Mouse (Mus musculus) forebrain, embryonic 10.5 days (tissue): ENCODE data around the gene Cdc14a. TPM values are rescaled to one million over a fixed set of nuclear protein-coding genes. Genes with fewer than 3 reads are reported as not detected.

Experiments used
- DNase-seq: peaks from one replicate; pipeline ENCODE4 v3.0.0-alpha.2; 2017; ENCODE audit warnings: low spot score; ENCODE audit errors: extremely low spot score
- H3K27ac ChIP-seq: fragments of 300-500 bp; sonication (generic); 2 replicates; pipeline ENCODE4 v1.5.1; 2016; ENCODE audit warnings: mild to moderate bottlenecking
- H3K27me3 ChIP-seq: fragments of 300-500 bp; sonication (generic); 2 replicates; pipeline ENCODE4 v1.6.1; 2016; ENCODE audit warnings: mild to moderate bottlenecking; ENCODE audit not compliant: poor library complexity, severe bottlenecking
- H3K36me3 ChIP-seq: fragments of 300-500 bp; sonication (generic); replicated peaks from 2 replicates; pipeline ENCODE4 v1.6.1; 2016; ENCODE audit warnings: mild to moderate bottlenecking, moderate library complexity
- H3K4me1 ChIP-seq: fragments of 300-500 bp; sonication (generic); 2 replicates; pipeline ENCODE4 v1.6.1; 2016
- H3K4me3 ChIP-seq: fragments of 300-500 bp; sonication (generic); 2 replicates; pipeline ENCODE4 v1.5.1; 2016; ENCODE audit warnings: mild to moderate bottlenecking, moderate library complexity
- H3K9me3 ChIP-seq: fragments of 300-500 bp; sonication (generic); 2 replicates; pipeline ENCODE4 v1.6.1; 2016; ENCODE audit warnings: mild to moderate bottlenecking, moderate library complexity
- WGBS: fragments of 180-500 bp; shearing (Covaris S2); methylation state at CpG from one replicate; pipeline ENCODE4 v1.1.7; 2016; 5-methylcytosine and 5-hydroxymethylcytosine counted together
- polyA plus RNA-seq: library from polyadenylated mRNA; unstranded; fragments of >200 nt; fragmentation: Nextera tagmentation; extraction: Ambion mirVana; gene quantifications from 2 replicates; pipeline ENCODE4 v1.2.1, GENCODE M21; 2016

The Cdc14a gene
- polyA plus RNA-seq, 1 experiment from 2014 or later = 19.7 TPM

GRCm38 (mm10) chr3:116329976-116330375, 93.9 kb downstream of the Cdc14a start:
- Histone ChIP-seq H3K27me3 (no peaks in the 10 kb centered on the region), H3K4me1 (peaks cover 15% of the 10 kb centered on the region), H3K4me3 (no peak overlapping the region), H3K36me3 (peaks cover 28% of the 10 kb centered on the region), H3K9me3 (no peaks in the 10 kb centered on the region), H3K27ac (no peak overlapping the region)
- no peak for DNase-seq
- 85% methylated on average over 8 of the region's 8 CpGs for WGBS

GRCm38 (mm10) chr3:116329023-116329762, 94.6 kb downstream of the Cdc14a start:
- H3K4me3 ChIP-seq = no peak overlapping the region
- DNase-seq = no peak
- H3K27me3 ChIP-seq = no peaks in the 10 kb centered on the region
- 91% methylated on average over 18 of the region's 18 CpGs for WGBS
- no peaks in the 10 kb centered on the region for H3K9me3 ChIP-seq
- peaks cover 28% of the 10 kb centered on the region for H3K36me3 ChIP-seq
- peaks cover 23% of the 10 kb centered on the region for H3K4me1 ChIP-seq
- no peak overlapping the region for H3K27ac ChIP-seq

- WGBS = 57% methylated on average over 10 of the region's 10 CpGs
- H3K27me3 ChIP-seq = no peaks in the 10 kb centered on the region
Measured at GRCm38 (mm10) chr3:116327616-116328004, 96.2 kb downstream of the Cdc14a start.

GRCm38 (mm10) chr3:116327001-116327615, 96.7 kb downstream of the Cdc14a start:
- peaks cover 29% of the 10 kb centered on the region for H3K36me3 ChIP-seq
- peak overlapping the region; percentile 20; the same call in 1 of the 2 replicates for H3K4me3 ChIP-seq
- H3K27ac ChIP-seq = peak overlapping the region; percentile 30; the same call in 1 of the 2 replicates
- 9% methylated on average over 23 of the region's 23 CpGs for WGBS
- no peaks in the 10 kb centered on the region for H3K27me3 ChIP-seq
- H3K4me1 ChIP-seq = peaks cover 25% of the 10 kb centered on the region
- no peaks in the 10 kb centered on the region for H3K9me3 ChIP-seq
- DNase-seq = peak; percentile 80

More at GRCm38 (mm10) chr3:116327616-116328004, 96.2 kb downstream of the Cdc14a start:
- Histone ChIP-seq H3K4me1 (peaks cover 25% of the 10 kb centered on the region), H3K4me3 (no peak overlapping the region), H3K9me3 (no peaks in the 10 kb centered on the region), H3K27ac (no peak overlapping the region), H3K36me3 (peaks cover 28% of the 10 kb centered on the region)
- no peak for DNase-seq

- no peak overlapping the region for H3K27ac ChIP-seq
- WGBS = 82% methylated on average over 2 of the region's 2 CpGs
- DNase-seq = no peak
- peaks cover 43% of the 10 kb centered on the region for H3K36me3 ChIP-seq
- H3K4me3 ChIP-seq = no peak overlapping the region
- peaks cover 25% of the 10 kb centered on the region for H3K4me1 ChIP-seq
- no peaks in the 10 kb centered on the region for H3K9me3 ChIP-seq
- H3K27me3 ChIP-seq = no peaks in the 10 kb centered on the region
Measured at GRCm38 (mm10) chr3:116325501-116325900, 98.3 kb downstream of the Cdc14a start.

- no peak overlapping the region for H3K4me3 ChIP-seq
- H3K9me3 ChIP-seq = no peaks in the 10 kb centered on the region
- H3K27me3 ChIP-seq = no peaks in the 10 kb centered on the region
- DNase-seq = no peak
- peaks cover 8% of the 10 kb centered on the region for H3K4me1 ChIP-seq
- 93% methylated on average over 5 of the region's 5 CpGs for WGBS
- H3K27ac ChIP-seq = no peak overlapping the region
- H3K36me3 ChIP-seq = peaks cover 64% of the 10 kb centered on the region
Measured at GRCm38 (mm10) chr3:116319696-116320095, 104.1 kb downstream of the Cdc14a start.

- 91% methylated on average over 4 of the region's 4 CpGs for WGBS
- H3K36me3 ChIP-seq = peaks cover 73% of the 10 kb centered on the region
- DNase-seq = no peak
- H3K4me1 ChIP-seq = no peaks in the 10 kb centered on the region
- no peaks in the 10 kb centered on the region for H3K27me3 ChIP-seq
- H3K4me3 ChIP-seq = no peak overlapping the region
- H3K27ac ChIP-seq = no peak overlapping the region
- H3K9me3 ChIP-seq = no peaks in the 10 kb centered on the region
Measured at GRCm38 (mm10) chr3:116311838-116312237, 112.0 kb downstream of the Cdc14a start.

GRCm38 (mm10) chr3:116311173-116311572, 112.7 kb downstream of the Cdc14a start:
- no peak for DNase-seq
- H3K4me3 ChIP-seq = no peak overlapping the region
- WGBS = 87% methylated on average over 2 of the region's 2 CpGs
- no peak overlapping the region for H3K27ac ChIP-seq
- no peaks in the 10 kb centered on the region for H3K4me1 ChIP-seq
- no peaks in the 10 kb centered on the region for H3K9me3 ChIP-seq
- H3K27me3 ChIP-seq = no peaks in the 10 kb centered on the region
- H3K36me3 ChIP-seq = peaks cover 75% of the 10 kb centered on the region

- DNase-seq = no peak
- Histone ChIP-seq H3K4me1 (no peaks in the 10 kb centered on the region), H3K9me3 (no peaks in the 10 kb centered on the region), H3K4me3 (no peak overlapping the region), H3K36me3 (peaks cover 76% of the 10 kb centered on the region), H3K27me3 (no peaks in the 10 kb centered on the region), H3K27ac (no peak overlapping the region)
- WGBS = 94% methylated on average over 4 of the region's 4 CpGs
Measured at GRCm38 (mm10) chr3:116310672-116311071, 113.2 kb downstream of the Cdc14a start.

- Histone ChIP-seq H3K4me3 (no peak overlapping the region), H3K27me3 (no peaks in the 10 kb centered on the region), H3K4me1 (no peaks in the 10 kb centered on the region), H3K27ac (no peak overlapping the region), H3K36me3 (peaks cover 77% of the 10 kb centered on the region), H3K9me3 (no peaks in the 10 kb centered on the region)
- 93% methylated on average over 10 of the region's 10 CpGs for WGBS
- no peak for DNase-seq
Measured at GRCm38 (mm10) chr3:116310033-116310432, 113.8 kb downstream of the Cdc14a start.

- DNase-seq = no peak
- Histone ChIP-seq H3K4me1 (no peaks in the 10 kb centered on the region), H3K36me3 (peaks cover 78% of the 10 kb centered on the region), H3K27ac (no peak overlapping the region), H3K9me3 (no peaks in the 10 kb centered on the region), H3K4me3 (no peak overlapping the region), H3K27me3 (no peaks in the 10 kb centered on the region)
- 88% methylated on average over 18 of the region's 18 CpGs for WGBS
Measured at GRCm38 (mm10) chr3:116304800-116305753, 118.8 kb downstream of the Cdc14a start.

GRCm38 (mm10) chr3:116302581-116302980, 121.3 kb downstream of the Cdc14a start:
- no peak for DNase-seq
- H3K36me3 ChIP-seq = peaks cover 76% of the 10 kb centered on the region
- no peaks in the 10 kb centered on the region for H3K4me1 ChIP-seq
- no peaks in the 10 kb centered on the region for H3K9me3 ChIP-seq
- 95% methylated on average over 7 of the region's 7 CpGs for WGBS
- H3K4me3 ChIP-seq = no peak overlapping the region
- no peak overlapping the region for H3K27ac ChIP-seq
- no peaks in the 10 kb centered on the region for H3K27me3 ChIP-seq
